Mouse (Mus musculus) stomach, postnatal 0 days (tissue): ENCODE measurements around the gene Rad51b.

Experiments
- CTCF ChIP-seq: IDR thresholded peaks from 2 replicates; pipeline ENCODE4 v1.5.1; 2016; ENCODE audit warnings: antibody characterized with exemption, low read depth, mild to moderate bottlenecking, moderate library complexity
- EP300 ChIP-seq: optimal IDR thresholded peaks from 2 replicates; pipeline ENCODE3; 2016; ENCODE audit warnings: antibody characterized with exemption

DNA sequence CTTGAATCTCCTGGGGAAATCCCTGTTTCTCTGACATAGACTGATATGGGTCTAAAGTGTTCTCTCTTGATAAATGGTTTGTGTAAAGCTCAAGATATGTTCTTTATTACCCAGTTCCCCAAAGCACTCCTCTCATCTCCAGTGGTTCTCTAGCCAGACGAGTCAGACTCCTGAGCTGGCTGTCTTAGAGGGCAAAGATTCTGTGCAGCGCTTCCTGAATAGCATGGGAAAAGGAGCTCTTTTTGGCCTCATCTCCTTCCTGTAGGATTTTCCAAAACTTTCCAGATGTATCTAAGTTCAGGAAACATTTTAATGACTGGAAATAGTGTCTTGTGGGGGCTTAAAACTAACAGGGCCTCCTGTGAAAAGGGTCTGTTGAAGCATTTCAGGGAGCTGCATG, 483.7 kb downstream of the Rad51b start:
- no peak for TF ChIP-seq CTCF
- TF ChIP-seq EP300: no peak
